ENCODE assay signal across 9 mouse cellular contexts in genomic region chr12:8638411-8639087, GRCm38 (mm10). TPM values are rescaled to one million over a fixed set of nuclear protein-coding genes. Genes with fewer than 3 reads are reported as not detected.
DNase-seq lines count a peak whose midpoint lies in the region; ATAC-seq lines count a peak whose summit lies in the region.
"Had no signal": no experiment of that assay in that cellular context is flagged by ENCODE, and none has a peak within 500 bp of the region (broad histone marks: within the 10 kb centered on the region; RNA-seq: fewer than 3 reads in every experiment).

No protein-coding gene starts in this region.

- peak; percentile 77 for DNase-seq in WW6 (ENCODE audit: low read depth, low spot score)
- peak; percentile 82 to 85 for DNase-seq in cerebellum, postnatal 10 days
- DNase-seq in frontal cortex, postnatal 36 days (ENCODE audit: low spot score in 2 of 2) = peak; percentile 65 to 73
- peak; percentile 34 to 78 for DNase-seq in left cerebral cortex, adult 8-10 months (ENCODE audit: low spot score in 2 of 2)
- DNase-seq in right cerebral cortex, postnatal 4 days = peak; percentile 70
- DNase-seq in urinary bladder, postnatal 25 days (ENCODE audit: low spot score) = peak; percentile 78

- ATAC-seq in inflammation-experienced regulatory T-cells, adult 6 months = peak; percentile 35
- peak; percentile 63 for ATAC-seq in megakaryocyte-erythroid progenitor cell, adult 5-6 weeks (replicated peaks; ENCODE audit: low FRiP score, low TSS enrichment, poor library complexity, severe bottlenecking)

RNA-seq across cellular contexts. Expression of gene Pum2, which starts 35.4 kb away (rescaled TPM):
- polyA plus RNA-seq in inflammation-experienced regulatory T-cells, adult 6 months (2017; shearing (Covaris generic)) = 10 to 100 TPM; 60.6 to 67.0 (median 65.5) TPM
- total RNA-seq in left cerebral cortex, adult 8-10 months (2022) = 100 to 1,000 TPM; 173 to 210 (median 192) TPM
- total RNA-seq in megakaryocyte-erythroid progenitor cell, adult 5-6 weeks (2014; fragmentation: Nextera tagmentation) = 111 and 154 TPM in 2 replicates
- total RNA-seq in megakaryocyte-erythroid progenitor cell, adult 5-6 weeks (2017) = 109 and 153 TPM in 2 replicates

RNA-seq across cellular contexts. Expression of gene Slc7a15, which starts 39.7 kb away (rescaled TPM):
- polyA plus RNA-seq in inflammation-experienced regulatory T-cells, adult 6 months (2017; shearing (Covaris generic)) = not detected
- total RNA-seq in left cerebral cortex, adult 8-10 months (2022) = not detected
- not detected in 2 replicates for total RNA-seq in megakaryocyte-erythroid progenitor cell, adult 5-6 weeks (2014; fragmentation: Nextera tagmentation)
- not detected in 2 replicates for total RNA-seq in megakaryocyte-erythroid progenitor cell, adult 5-6 weeks (2017)
- polyA plus RNA-seq: heart, embryonic 14.5 days had no signal

Comparison
In these comparisons a context has a peak if more than half of its experiments do, and no peak if none do; other contexts are left out.
1. Peak in every context shown above with its lines: DNase-seq and ATAC-seq.